Mouse (Mus musculus): ENCODE data around the gene Nup210l. TPM values are rescaled to one million over a fixed set of nuclear protein-coding genes. Genes with fewer than 3 reads are reported as not detected.

The Nup210l gene
- polyA plus RNA-seq, 1 experiment = 0.14 TPM

DNA sequence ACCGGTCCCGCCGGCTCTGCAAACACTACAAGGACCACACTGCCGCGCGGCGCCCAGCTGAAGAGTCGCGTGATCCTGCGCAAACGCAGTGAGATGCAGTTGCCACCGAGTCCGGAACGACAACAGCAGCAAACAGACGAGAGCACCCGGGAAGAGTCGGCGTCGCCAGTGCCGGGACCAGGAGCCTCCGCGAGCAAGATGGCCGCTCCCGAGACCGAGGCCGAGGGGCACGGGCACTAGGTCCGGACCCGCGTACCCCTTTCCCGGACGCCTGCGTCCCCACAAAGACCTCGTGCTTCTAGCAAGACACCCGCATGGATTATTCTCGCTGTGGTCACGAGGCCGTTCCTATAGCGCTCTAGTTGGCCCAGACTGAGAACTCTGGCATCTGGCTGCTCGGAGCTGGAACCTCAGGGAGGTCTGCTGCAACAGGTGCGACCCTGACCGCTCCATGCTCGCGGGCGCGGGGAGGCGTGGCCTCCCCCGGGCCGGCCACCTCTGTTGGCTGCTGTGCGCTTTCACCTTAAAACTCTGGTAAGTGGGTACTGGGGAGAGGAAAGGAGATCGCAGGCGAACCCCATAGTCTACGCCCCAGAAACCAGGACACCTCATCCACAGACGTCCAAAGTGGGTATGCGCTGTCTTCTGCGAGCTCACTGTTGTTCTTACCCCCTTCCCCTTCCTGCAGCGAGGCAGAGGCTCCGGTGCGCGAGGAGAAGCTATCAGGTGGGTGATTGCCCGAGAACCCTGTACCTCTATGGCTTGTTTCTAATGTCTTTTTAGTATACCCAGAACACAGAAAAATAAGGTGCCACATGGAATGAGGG, 127.8 kb downstream of the Nup210l start, which contains the start of gene Jtb:
Gene Jtb, plus strand, starts transcription at position 91 of the 827 bp plus-strand sequence.
- peak; percentile 98 for DNase-seq
- TF ChIP-seq POLR2A (IDR thresholded peaks at IDR 0.05; ENCODE audit: low read depth, low read length) (peak; percentile 14), CTCF (conservative IDR thresholded peaks at IDR 0.05; ENCODE audit: insufficient read depth, insufficient read length, low read depth, low read length) (0 out of 2 replicates have a peak, but pooled peaks have one; percentile 8)
- Histone ChIP-seq H3K4me3 (ENCODE audit: insufficient read depth, low read depth, low read length) (peak within 1 kb of the TSS; percentile 67), H3K27ac (ENCODE audit: insufficient read depth, low read depth, low read length) (peak within 1 kb of the TSS; percentile 77), H3K27me3 (replicated peaks; ENCODE audit: control insufficient read depth, insufficient read depth, low read length) (no peaks in the 10 kb centered on the region), H3K36me3 (ENCODE audit: control insufficient read depth, insufficient read depth, low read length) (peaks cover 2% of the 10 kb centered on the region; the same call in 1 of the 2 replicates), H3K4me1 (ENCODE audit: control insufficient read depth, insufficient read depth, low read length) (peaks cover 2% of the 10 kb centered on the region; the same call in 1 of the 2 replicates)
- under 1% methylated on average over 61 of the region's 61 CpGs for WGBS

DNA sequence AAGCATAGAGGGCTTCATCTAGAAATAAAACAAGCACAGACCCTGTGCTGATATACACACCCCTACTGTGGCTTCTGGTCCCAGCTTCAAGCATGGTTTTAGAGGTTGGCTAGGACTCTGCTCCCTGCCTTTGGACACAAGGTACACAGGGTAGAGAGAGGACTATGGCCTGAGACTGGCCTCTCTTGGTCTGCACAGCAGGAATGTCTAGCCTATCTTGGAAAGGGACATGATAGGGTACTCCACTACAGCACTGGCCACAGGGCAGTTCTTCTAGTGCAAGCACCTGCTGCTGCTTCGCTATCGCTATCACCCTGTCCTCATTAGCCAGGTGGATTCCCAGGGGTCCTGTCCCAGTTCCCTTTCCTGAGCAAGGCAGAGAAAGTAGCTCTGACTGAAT, 137.3 kb downstream of the Nup210l start:
- Histone ChIP-seq H3K27ac (ENCODE audit: insufficient read depth, low read depth, low read length) (no peak overlapping the region), H3K27me3 (replicated peaks; ENCODE audit: control insufficient read depth, insufficient read depth, low read length) (no peaks in the 10 kb centered on the region), H3K4me3 (ENCODE audit: insufficient read depth, low read depth, low read length) (no peak overlapping the region), H3K4me1 (ENCODE audit: control insufficient read depth, insufficient read depth, low read length) (peaks cover 11% of the 10 kb centered on the region; the same call in 1 of the 2 replicates), H3K36me3 (ENCODE audit: control insufficient read depth, insufficient read depth, low read length) (no peaks in the 10 kb centered on the region)
- 61% methylated on average over 2 of the region's 2 CpGs for WGBS
- peak; percentile 76 for DNase-seq
- no peak for TF ChIP-seq POLR2A (IDR thresholded peaks at IDR 0.05; ENCODE audit: low read depth, low read length)
- no peak for TF ChIP-seq CTCF (conservative IDR thresholded peaks at IDR 0.05; ENCODE audit: insufficient read depth, insufficient read length, low read depth, low read length)

DNA sequence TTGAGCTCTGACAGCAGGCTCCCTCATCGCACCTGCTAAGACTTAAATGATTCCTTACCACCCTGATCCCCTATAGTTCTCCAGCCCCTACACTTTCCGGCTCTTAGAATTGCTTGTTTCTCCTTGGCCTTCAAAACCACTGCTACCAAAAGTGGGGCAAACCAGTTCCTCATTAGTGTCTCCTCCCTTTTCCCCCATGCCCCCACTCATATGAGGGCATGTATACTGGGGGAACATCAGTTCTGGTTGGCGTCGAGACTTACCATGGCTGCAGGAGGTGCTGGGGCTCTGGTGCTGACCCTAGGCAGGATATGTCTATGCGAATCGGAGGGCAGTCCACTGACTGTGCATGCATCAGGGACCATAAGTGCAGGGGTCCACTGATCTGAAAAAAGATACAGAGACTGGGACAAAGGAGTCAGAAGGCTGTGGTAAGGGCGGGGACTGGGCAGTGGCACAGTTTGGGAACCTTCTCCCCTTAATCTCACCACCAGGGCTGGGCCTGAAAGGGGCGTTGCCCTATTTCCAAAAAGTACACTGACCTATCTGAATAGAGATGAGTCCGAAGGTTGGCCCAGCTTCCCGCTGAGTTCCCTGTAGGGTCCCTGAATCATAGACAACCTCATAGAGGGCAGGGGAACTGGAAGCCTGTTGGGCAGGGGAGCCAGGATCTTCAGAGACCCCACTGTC, 137.9 kb downstream of the Nup210l start:
- 90% methylated on average over 10 of the region's 10 CpGs for WGBS
- H3K27ac ChIP-seq (ENCODE audit: insufficient read depth, low read depth, low read length) = no peak overlapping the region
- peaks cover 11% of the 10 kb centered on the region; the same call in 1 of the 2 replicates for H3K4me1 ChIP-seq (ENCODE audit: control insufficient read depth, insufficient read depth, low read length)
- H3K27me3 ChIP-seq (replicated peaks; ENCODE audit: control insufficient read depth, insufficient read depth, low read length) = no peaks in the 10 kb centered on the region
- no peaks in the 10 kb centered on the region for H3K36me3 ChIP-seq (ENCODE audit: control insufficient read depth, insufficient read depth, low read length)
- no peak overlapping the region for H3K4me3 ChIP-seq (ENCODE audit: insufficient read depth, low read depth, low read length)
- TF ChIP-seq POLR2A (IDR thresholded peaks at IDR 0.05; ENCODE audit: low read depth, low read length) = no peak
- DNase-seq = no peak

DNA sequence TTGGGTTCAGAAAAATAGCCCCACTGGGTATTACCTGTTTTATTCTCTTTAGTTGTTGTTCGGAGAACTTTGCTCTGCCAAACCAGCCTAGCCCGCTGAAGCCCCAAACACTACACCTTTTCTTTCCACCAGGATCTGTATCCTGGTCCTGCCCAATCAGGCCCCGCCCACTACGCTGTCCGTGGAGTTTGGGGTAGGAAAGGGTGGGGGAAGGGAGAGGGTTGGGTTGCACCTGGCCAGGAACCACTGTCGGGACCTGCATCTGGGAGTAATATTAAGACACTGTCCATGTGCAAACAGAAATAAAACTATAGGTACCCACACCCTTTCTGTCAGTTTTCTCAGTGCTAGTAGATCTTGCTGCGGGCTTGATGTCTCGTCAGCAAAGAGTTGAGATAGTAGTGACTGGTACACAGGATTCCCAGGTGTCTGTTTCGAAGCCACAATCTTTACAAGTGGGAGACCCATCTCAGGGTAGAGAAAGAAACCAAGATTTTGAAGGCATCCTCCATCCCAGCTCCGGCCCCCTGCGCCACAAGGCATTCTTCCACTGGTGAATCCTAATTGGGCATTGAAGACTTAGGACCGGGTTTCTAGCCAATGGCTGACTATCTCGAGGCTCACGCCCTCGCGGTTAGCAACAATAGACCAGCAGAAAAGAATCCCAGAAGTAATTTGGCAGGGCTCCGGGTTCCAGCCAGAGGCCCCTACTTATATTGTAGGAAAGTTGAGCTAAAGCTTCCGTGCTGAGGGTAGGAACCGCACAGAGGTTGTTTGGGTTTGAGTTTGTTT, 139.2 kb downstream of the Nup210l start, which contains the start of gene Creb3l4:
Gene Creb3l4, minus strand, starts transcription at position 529 of the 792 bp plus-strand sequence.
- Histone ChIP-seq H3K36me3 (ENCODE audit: control insufficient read depth, insufficient read depth, low read length) (no peaks in the 10 kb centered on the region), H3K4me1 (ENCODE audit: control insufficient read depth, insufficient read depth, low read length) (peaks cover 11% of the 10 kb centered on the region; the same call in 1 of the 2 replicates), H3K27me3 (replicated peaks; ENCODE audit: control insufficient read depth, insufficient read depth, low read length) (no peaks in the 10 kb centered on the region), H3K4me3 (ENCODE audit: insufficient read depth, low read depth, low read length) (peak within 1 kb of the TSS; percentile 29), H3K27ac (ENCODE audit: insufficient read depth, low read depth, low read length) (no peak within 1 kb of the TSS)
- TF ChIP-seq CTCF (conservative IDR thresholded peaks at IDR 0.05; ENCODE audit: insufficient read depth, insufficient read length, low read depth, low read length) (no peak), POLR2A (IDR thresholded peaks at IDR 0.05; ENCODE audit: low read depth, low read length) (no peak)
- WGBS = 31% methylated on average over 19 of the region's 19 CpGs
- peak; percentile 56 for DNase-seq

DNA sequence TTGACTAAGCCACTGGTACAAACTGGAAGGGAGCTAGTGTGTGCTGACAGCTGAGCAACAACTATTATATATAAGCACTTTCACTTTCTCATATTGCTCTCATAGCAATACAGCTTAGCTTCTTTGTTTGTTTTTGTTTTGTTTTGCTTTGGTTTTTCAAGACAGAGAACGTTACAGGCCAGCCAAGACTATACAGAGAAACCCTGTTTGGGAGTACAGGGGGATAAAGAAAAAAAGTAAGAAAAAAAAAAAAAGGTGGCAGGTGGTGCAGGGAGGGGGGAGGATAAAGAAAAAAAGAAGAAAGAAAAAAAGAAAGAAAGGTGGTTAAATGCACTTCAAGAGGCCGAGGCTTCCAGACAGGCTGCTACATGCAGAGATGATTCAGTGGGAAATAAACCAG, 141.5 kb downstream of the Nup210l start:
- no peak for DNase-seq
- Histone ChIP-seq H3K27me3 (replicated peaks; ENCODE audit: control insufficient read depth, insufficient read depth, low read length) (no peaks in the 10 kb centered on the region), H3K4me3 (ENCODE audit: insufficient read depth, low read depth, low read length) (no peak overlapping the region), H3K36me3 (ENCODE audit: control insufficient read depth, insufficient read depth, low read length) (no peaks in the 10 kb centered on the region), H3K4me1 (ENCODE audit: control insufficient read depth, insufficient read depth, low read length) (peaks cover 11% of the 10 kb centered on the region; the same call in 1 of the 2 replicates), H3K27ac (ENCODE audit: insufficient read depth, low read depth, low read length) (no peak overlapping the region)
- WGBS = 69% methylated on average over 2 of the region's 2 CpGs
- TF ChIP-seq POLR2A (IDR thresholded peaks at IDR 0.05; ENCODE audit: low read depth, low read length) (no peak), CTCF (conservative IDR thresholded peaks at IDR 0.05; ENCODE audit: insufficient read depth, insufficient read length, low read depth, low read length) (no peak)

DNA sequence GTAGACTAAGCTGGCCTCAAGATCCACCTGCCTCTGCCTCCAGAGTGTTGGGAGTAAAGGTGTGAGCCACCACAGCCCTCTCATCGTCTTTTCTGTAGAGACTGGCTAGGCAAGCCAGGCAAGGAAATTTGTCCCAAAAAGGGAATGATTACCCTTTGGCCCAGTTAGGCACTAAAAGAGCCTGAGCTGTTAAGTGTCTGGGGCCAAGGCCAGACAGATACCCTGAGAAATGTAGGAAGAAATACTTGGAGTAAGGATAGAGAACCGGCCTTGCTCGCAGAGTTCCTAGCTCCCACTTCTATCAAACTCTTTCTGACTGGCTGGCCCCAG, 143.7 kb downstream of the Nup210l start:
- peak overlapping the region; percentile 38 for H3K4me3 ChIP-seq (ENCODE audit: insufficient read depth, low read depth, low read length)
- DNase-seq = no peak
- TF ChIP-seq CTCF (conservative IDR thresholded peaks at IDR 0.05; ENCODE audit: insufficient read depth, insufficient read length, low read depth, low read length) (no peak), POLR2A (IDR thresholded peaks at IDR 0.05; ENCODE audit: low read depth, low read length) (no peak)
- no peaks in the 10 kb centered on the region for H3K27me3 ChIP-seq (replicated peaks; ENCODE audit: control insufficient read depth, insufficient read depth, low read length)
- H3K4me1 ChIP-seq (ENCODE audit: control insufficient read depth, insufficient read depth, low read length) = no peaks in the 10 kb centered on the region; the same call in 1 of the 2 replicates
- WGBS = 0% methylated on average over 3 of the region's 3 CpGs
- no peaks in the 10 kb centered on the region for H3K36me3 ChIP-seq (ENCODE audit: control insufficient read depth, insufficient read depth, low read length)
- H3K27ac ChIP-seq (ENCODE audit: insufficient read depth, low read depth, low read length) = peak overlapping the region; percentile 77

Measured in kidney, adult 2 months (tissue).